Mouse (Mus musculus): ENCODE data around the gene Ap4e1. TPM values are rescaled to one million over a fixed set of nuclear protein-coding genes. Genes with fewer than 3 reads are reported as not detected.
"Not testable (repeated sequence)": the region's sequence is repeated elsewhere in the genome, so short reads cannot be mapped to it uniquely, and the experiment has no call there.

The Ap4e1 gene
- polyA plus RNA-seq, 1 experiment from 2014 or later: 12.1 TPM

- Histone ChIP-seq H3K27me3 (no peaks in the 10 kb centered on the region), H3K27ac (peak overlapping the region; percentile 59), H3K9ac (no peak overlapping the region), H3K4me1 (no peaks in the 10 kb centered on the region), H3K36me3 (no peaks in the 10 kb centered on the region; the same call in 1 of the 2 replicates), H3K4me2 (no peak overlapping the region), H3K9me3 (replicated peaks) (no peaks in the 10 kb centered on the region), H3K4me3 (replicated peaks) (no peak overlapping the region)
- ATAC-seq (replicated peaks; ENCODE audit: low FRiP score): peak; percentile 70; the same call in 1 of the 2 replicates
- 80% methylated on average over 11 of the region's 11 CpGs for WGBS
Measured at GRCm38 (mm10) chr2:127079881-127080590, 71.5 kb downstream of the Ap4e1 start.

GRCm38 (mm10) chr2:127080591-127081218 lies 72.2 kb downstream of the Ap4e1 start:
- no peaks in the 10 kb centered on the region for H3K27me3 ChIP-seq
- ATAC-seq (replicated peaks; ENCODE audit: low FRiP score): no peak
- H3K36me3 ChIP-seq: no peaks in the 10 kb centered on the region; the same call in 1 of the 2 replicates
- no peak overlapping the region for H3K4me3 ChIP-seq (replicated peaks)
- no peak overlapping the region for H3K9ac ChIP-seq
- no peaks in the 10 kb centered on the region for H3K4me1 ChIP-seq
- H3K27ac ChIP-seq: peak overlapping the region; percentile 59; the same call in 1 of the 2 replicates
- H3K9me3 ChIP-seq (replicated peaks): no peaks in the 10 kb centered on the region
- WGBS: 88% methylated on average over 11 of the region's 11 CpGs
- H3K4me2 ChIP-seq: no peak overlapping the region

- Histone ChIP-seq H3K9ac (no peak overlapping the region), H3K9me3 (replicated peaks) (no peaks in the 10 kb centered on the region), H3K4me2 (no peak overlapping the region), H3K27ac (no peak overlapping the region), H3K36me3 (peaks cover 14% of the 10 kb centered on the region), H3K27me3 (no peaks in the 10 kb centered on the region), H3K4me3 (replicated peaks) (no peak overlapping the region), H3K4me1 (no peaks in the 10 kb centered on the region)
- 88% methylated on average over 5 of the region's 5 CpGs for WGBS
- ATAC-seq (replicated peaks; ENCODE audit: low FRiP score): no peak
Measured at GRCm38 (mm10) chr2:127086235-127086634, 77.7 kb downstream of the Ap4e1 start.

GRCm38 (mm10) chr2:127090151-127090550 lies 81.6 kb downstream of the Ap4e1 start:
- not testable (repeated sequence) for H3K27me3 ChIP-seq; H3K27ac ChIP-seq; H3K4me2 ChIP-seq; H3K9me3 ChIP-seq (replicated peaks); H3K4me3 ChIP-seq (replicated peaks); H3K9ac ChIP-seq; H3K4me1 ChIP-seq; ATAC-seq (replicated peaks; ENCODE audit: low FRiP score)
- peaks cover 16% of the 10 kb centered on the region for H3K36me3 ChIP-seq

GRCm38 (mm10) chr2:127092000-127092399 lies 83.5 kb downstream of the Ap4e1 start:
- Histone ChIP-seq H3K27ac (no peak overlapping the region), H3K27me3 (no peaks in the 10 kb centered on the region), H3K4me1 (no peaks in the 10 kb centered on the region), H3K9ac (no peak overlapping the region), H3K4me2 (no peak overlapping the region), H3K36me3 (peaks cover 5% of the 10 kb centered on the region), H3K4me3 (replicated peaks) (no peak overlapping the region), H3K9me3 (replicated peaks) (no peaks in the 10 kb centered on the region)
- ATAC-seq (replicated peaks; ENCODE audit: low FRiP score): no peak
- 67% methylated on average over 8 of the region's 8 CpGs for WGBS

- Histone ChIP-seq H3K36me3 (peaks cover 99% of the 10 kb centered on the region), H3K27ac (no peak overlapping the region), H3K4me2 (no peak overlapping the region), H3K4me1 (no peaks in the 10 kb centered on the region), H3K9me3 (replicated peaks) (no peaks in the 10 kb centered on the region), H3K4me3 (replicated peaks) (no peak overlapping the region), H3K9ac (no peak overlapping the region), H3K27me3 (no peaks in the 10 kb centered on the region)
- ATAC-seq (replicated peaks; ENCODE audit: low FRiP score): no peak
- 94% methylated on average over 4 of the region's 4 CpGs for WGBS
Measured at GRCm38 (mm10) chr2:127108986-127109385, 100.5 kb downstream of the Ap4e1 start.

Small RNAs within 50 kb of the gene (microRNA-seq; reads per million reads assigned to microRNA genes)
- not detected for gene Gm24081

Other genes starting within 250 kb of the Ap4e1 start
- gene Usp50, start 225.2 kb upstream of the Ap4e1 start, polyA plus RNA-seq (2015; fragmentation: Nextera tagmentation; extraction: Ambion mirVana): 2.7 and 3.4 TPM in 2 replicates
- 46.4 and 50.6 TPM in 2 replicates for gene Trpm7, start 132.5 kb upstream of the Ap4e1 start, polyA plus RNA-seq (2015; fragmentation: Nextera tagmentation; extraction: Ambion mirVana)
- gene Sppl2a, start 75.5 kb upstream of the Ap4e1 start, polyA plus RNA-seq (2015; fragmentation: Nextera tagmentation; extraction: Ambion mirVana): 37.0 and 40.6 TPM in 2 replicates
- 43.6 and 43.7 TPM in 2 replicates for gene Blvra, start 61.9 kb downstream of the Ap4e1 start, polyA plus RNA-seq (2015; fragmentation: Nextera tagmentation; extraction: Ambion mirVana)
- 90.2 and 90.5 TPM in 2 replicates for gene Ncaph, start 125.2 kb downstream of the Ap4e1 start, polyA plus RNA-seq (2015; fragmentation: Nextera tagmentation; extraction: Ambion mirVana)
- 22.5 and 25.0 TPM in 2 replicates for gene Itpripl1, start 134.7 kb downstream of the Ap4e1 start, polyA plus RNA-seq (2015; fragmentation: Nextera tagmentation; extraction: Ambion mirVana)
- gene 1810024B03Rik, start 199.6 kb downstream of the Ap4e1 start, polyA plus RNA-seq (2015; fragmentation: Nextera tagmentation; extraction: Ambion mirVana): 2.0 and 2.7 TPM in 2 replicates
- gene Snrnp200, start 199.7 kb downstream of the Ap4e1 start, polyA plus RNA-seq (2015; fragmentation: Nextera tagmentation; extraction: Ambion mirVana): 53.7 and 64.1 TPM in 2 replicates
- 66.8 and 70.8 TPM in 2 replicates for gene Ciao1, start 239.1 kb downstream of the Ap4e1 start, polyA plus RNA-seq (2015; fragmentation: Nextera tagmentation; extraction: Ambion mirVana)
- gene Tmem127, start 239.2 kb downstream of the Ap4e1 start, polyA plus RNA-seq (2015; fragmentation: Nextera tagmentation; extraction: Ambion mirVana): 29.0 and 29.3 TPM in 2 replicates